Mouse (Mus musculus): ENCODE results near the gene Tm6sf1. TPM values are rescaled to one million over a fixed set of nuclear protein-coding genes. Genes with fewer than 3 reads are reported as not detected.

The Tm6sf1 gene
- total and polyA plus RNA-seq, 3 experiments = 0.28 to 0.93 (median 0.57) TPM

DNA sequence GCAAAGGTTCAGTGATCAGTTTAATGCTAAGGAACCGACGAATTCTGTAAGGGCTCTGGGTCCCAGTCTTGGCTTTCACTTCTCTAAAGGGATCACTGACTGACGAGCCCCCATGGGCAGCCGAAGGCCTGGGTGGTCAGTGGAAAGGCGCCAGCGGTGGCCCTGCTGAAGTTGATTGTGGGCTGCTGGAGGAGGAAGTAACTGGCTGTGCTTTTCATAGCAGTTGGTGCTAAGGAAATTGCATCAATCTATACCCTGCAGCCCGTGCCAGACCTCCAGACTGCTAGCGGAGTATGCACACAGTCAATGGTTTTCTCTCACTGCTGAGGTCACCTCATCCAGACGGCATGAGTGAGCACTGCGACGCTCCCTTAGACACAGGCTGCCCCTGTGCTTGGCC lies 1.3 kb downstream of the Tm6sf1 start:
- in situ Hi-C loops (cut with MboI; ENCODE audit: low pct_ligation_motif_present, low pct_unique_long_range_greater_than_20kb, low sequenced_read_pairs) (no loop called here), dilution Hi-C loops (cut with MboI; ENCODE audit: extremely low pct_ligation_motif_present, extremely low pct_unique_long_range_greater_than_20kb, low sequenced_read_pairs) (no loop called here)
- TF ChIP-seq KAT2A (IDR thresholded peaks at IDR 0.05; ENCODE audit: insufficient replicate concordance, low read length) = no peak
- 0 out of 2 replicates have a peak, but pooled peaks have one; percentile 18 for TF ChIP-seq IRF4 (IDR thresholded peaks at IDR 0.05; ENCODE audit: low read depth, low read length)
- Histone ChIP-seq H3K79me2 (replicated peaks; ENCODE audit: control insufficient read depth, extremely low read depth, insufficient read depth, poor library complexity, severe bottlenecking) (no peaks in the 10 kb centered on the region), H3K4me2 (ENCODE audit: insufficient read depth, low read depth, poor library complexity, severe bottlenecking) (peak overlapping the region; percentile 88), H3K36me3 (replicated peaks in 1 of 2; ENCODE audit: control insufficient read depth in 1 of 2, insufficient read depth in 1 of 2, low read length in 1 of 2) (no peaks in the 10 kb centered on the region), H3K4me3 (replicated peaks in 1 of 3; ENCODE audit: low read depth in 2 of 3, low read length in 2 of 3, poor library complexity in 1 of 3) (no peak overlapping the region), H3K9ac (ENCODE audit: insufficient read depth, low read depth) (no peak overlapping the region), H3K27me3 (replicated peaks) (peaks cover 14% of the 10 kb centered on the region), H3K9me3 (replicated peaks; ENCODE audit: low read length) (no peaks in the 10 kb centered on the region), H3K4me1 (ENCODE audit: control insufficient read depth in 1 of 2, insufficient read depth in 2 of 2) (peaks cover 23 to 62% of the 10 kb centered on the region in 2 experiments), H3K27ac (ENCODE audit: insufficient read depth, low read depth) (no peak overlapping the region)
- no peak for DNase-seq (ENCODE audit: extremely low read depth)

DNA sequence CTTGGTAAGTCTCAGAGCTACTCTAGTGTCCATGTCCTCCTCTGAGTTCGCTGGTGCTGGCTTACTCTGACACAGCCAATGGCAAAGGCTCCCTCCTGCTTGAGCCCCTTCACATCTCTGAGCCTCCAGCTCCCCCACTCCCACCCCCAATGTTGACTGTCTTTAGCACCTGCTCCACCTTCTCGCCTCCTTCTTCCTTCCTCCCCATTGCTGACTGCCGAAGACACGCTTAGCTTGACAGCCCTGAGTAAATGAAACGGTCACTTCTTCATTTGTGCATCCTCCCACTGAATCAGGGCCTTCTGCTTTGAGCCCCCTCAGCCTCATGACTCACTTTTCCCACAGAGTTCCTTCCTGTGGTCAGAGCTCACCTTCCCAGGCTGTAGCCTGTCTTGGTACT lies 2.2 kb downstream of the Tm6sf1 start:
- no peak for DNase-seq (ENCODE audit: extremely low read depth)
- TF ChIP-seq ETS1 (conservative IDR thresholded peaks at IDR 0.05; ENCODE audit: low read depth, low read length) = no peak
- TF ChIP-seq POLR2AphosphoS2 (IDR thresholded peaks at IDR 0.05; ENCODE audit: low read depth, low read length) = no peak
- TF ChIP-seq ELF1 (IDR thresholded peaks at IDR 0.05; ENCODE audit: low read depth, low read length) = no peak
- no peak for TF ChIP-seq SIN3A (IDR thresholded peaks at IDR 0.05; ENCODE audit: low read length)
- no peak for TF ChIP-seq IRF4 (IDR thresholded peaks at IDR 0.05; ENCODE audit: low read depth, low read length)
- TF ChIP-seq HCFC1 (IDR thresholded peaks at IDR 0.05; ENCODE audit: low read depth, low read length) = no peak
- no peak for TF ChIP-seq RCOR1 (conservative IDR thresholded peaks at IDR 0.05; ENCODE audit: low read depth, low read length)
- TF ChIP-seq RAD21 (IDR thresholded peaks at IDR 0.05; ENCODE audit: low read depth, low read length) = no peak
- no peak for TF ChIP-seq TCF12 (IDR thresholded peaks at IDR 0.05; ENCODE audit: low read depth, low read length)
- TF ChIP-seq NRF1 (IDR thresholded peaks at IDR 0.05; ENCODE audit: low read depth, low read length) = no peak
- TF ChIP-seq ZKSCAN1 (IDR thresholded peaks at IDR 0.05; ENCODE audit: borderline replicate concordance, low read depth, low read length) = no peak
- TF ChIP-seq ZC3H11A (IDR thresholded peaks at IDR 0.05; ENCODE audit: low read depth, low read length) = no peak
- no peak for TF ChIP-seq MAX (IDR thresholded peaks at IDR 0.05; ENCODE audit: low read length)
- no peak for TF ChIP-seq CTCF (conservative IDR thresholded peaks at IDR 0.05 in 1 of 2, IDR thresholded peaks at IDR 0.05 in 1 of 2; ENCODE audit: low read depth in 2 of 2, low read length in 2 of 2)
- no peak for TF ChIP-seq BHLHE40 (IDR thresholded peaks at IDR 0.05; ENCODE audit: low read depth, low read length)
- no peak for TF ChIP-seq POLR2A (IDR thresholded peaks at IDR 0.05; ENCODE audit: low read depth, low read length)
- dilution Hi-C loops (cut with MboI; ENCODE audit: extremely low pct_ligation_motif_present, extremely low pct_unique_long_range_greater_than_20kb, low sequenced_read_pairs) = no loop called here
- H3K79me2 ChIP-seq (replicated peaks; ENCODE audit: control insufficient read depth, extremely low read depth, insufficient read depth, poor library complexity, severe bottlenecking) = no peaks in the 10 kb centered on the region
- no peaks in the 10 kb centered on the region for H3K9me3 ChIP-seq (replicated peaks; ENCODE audit: low read length)
- H3K9ac ChIP-seq (ENCODE audit: insufficient read depth, low read depth) = no peak overlapping the region
- no peak overlapping the region for H3K27ac ChIP-seq (ENCODE audit: insufficient read depth, low read depth)
- peaks cover 14% of the 10 kb centered on the region for H3K27me3 ChIP-seq (replicated peaks)
- no peak overlapping the region; the same call in 1 of the 2 replicates for H3K4me2 ChIP-seq (ENCODE audit: insufficient read depth, low read depth, poor library complexity, severe bottlenecking)
- in situ Hi-C loops (cut with MboI; ENCODE audit: low pct_ligation_motif_present, low pct_unique_long_range_greater_than_20kb, low sequenced_read_pairs) = no loop called here
- peaks cover 23 to 62% of the 10 kb centered on the region in 2 experiments for H3K4me1 ChIP-seq (ENCODE audit: control insufficient read depth in 1 of 2, insufficient read depth in 2 of 2)
- no peak overlapping the region for H3K4me3 ChIP-seq (replicated peaks in 1 of 3; ENCODE audit: low read depth in 2 of 3, low read length in 2 of 3, poor library complexity in 1 of 3)
- H3K36me3 ChIP-seq (replicated peaks in 1 of 2; ENCODE audit: control insufficient read depth in 1 of 2, insufficient read depth in 1 of 2, low read length in 1 of 2) = no peaks in the 10 kb centered on the region

All from CH12.LX (cell line).